Comparison of ENCODE assay signal across 9 mouse cellular contexts in genomic region chr2:127453764-127454163, GRCm38 (mm10). TPM values are rescaled to one million over a fixed set of nuclear protein-coding genes. Genes with fewer than 3 reads are reported as not detected.
DNase-seq lines count a peak whose midpoint lies in the region; ATAC-seq lines count a peak whose summit lies in the region.
"Had no signal": no experiment of that assay in that cellular context is flagged by ENCODE, and none has a peak within 500 bp of the region (broad histone marks: within the 10 kb centered on the region; RNA-seq: fewer than 3 reads in every experiment).

No protein-coding gene starts in this region.

- H3K27me3 ChIP-seq in heart, embryonic 12.5 days (replicated peaks): peaks cover 36% of the 10 kb centered on the region

- peak; percentile 68 to 88 for DNase-seq in heart, adult 18-20 months
- DNase-seq in WW6 (ENCODE audit: low read depth, low spot score): peak; percentile 33
- DNase-seq in cerebellum, postnatal 25 days: peak; percentile 80 to 87
- peak; percentile 40 to 57 for DNase-seq in gastrocnemius, postnatal 4 days (ENCODE audit: low spot score in 2 of 2)
- peak; percentile 83 to 85 for DNase-seq in layer of hippocampus, postnatal 10 days (ENCODE audit: low spot score in 2 of 2)
- peak; percentile 80 for DNase-seq in mesoderm, embryonic 11.5 days (ENCODE audit: low read depth, low spot score)
- peak; percentile 66 to 78 for DNase-seq in spleen, postnatal 10 days (ENCODE audit: low spot score in 2 of 2)

- WGBS in heart, embryonic 12.5 days: 5% methylated on average over 5 of the region's 5 CpGs

- no peak overlapping the region for H3K4me3 ChIP-seq in heart, embryonic 12.5 days
- H3K4me3 ChIP-seq: neural tube, embryonic 13.5 days had no signal

- no peak for ATAC-seq in heart, embryonic 12.5 days (ENCODE audit: insufficient number of reproducible peaks, low FRiP score)

- peaks cover 23% of the 10 kb centered on the region for H3K4me1 ChIP-seq in heart, embryonic 12.5 days (replicated peaks)
- H3K4me1 ChIP-seq: neural tube, embryonic 13.5 days had no signal

- H3K9me3 ChIP-seq in heart, embryonic 12.5 days (replicated peaks): no peaks in the 10 kb centered on the region
- H3K9me3 ChIP-seq: neural tube, embryonic 13.5 days had no signal

- H3K36me3 ChIP-seq in heart, embryonic 12.5 days: no peaks in the 10 kb centered on the region
- H3K36me3 ChIP-seq: neural tube, embryonic 13.5 days had no signal

- no peak overlapping the region for H3K27ac ChIP-seq in heart, embryonic 12.5 days (ENCODE audit: poor library complexity, severe bottlenecking)
- H3K27ac ChIP-seq: neural tube, embryonic 13.5 days had no signal

- H3K4me2 ChIP-seq in heart, embryonic 12.5 days: no peak overlapping the region
- H3K4me2 ChIP-seq: neural tube, embryonic 13.5 days had no signal

- no peak overlapping the region for H3K9ac ChIP-seq in heart, embryonic 12.5 days
- H3K9ac ChIP-seq: neural tube, embryonic 13.5 days had no signal

RNA-seq across cellular contexts. Expression of gene Fahd2a, which starts 9.4 kb away (rescaled TPM):
- total RNA-seq in heart, adult 18-20 months (2021): 10 to 100 TPM; 48.1 to 52.5 TPM
- 26.2 and 29.0 TPM in 2 replicates for polyA plus RNA-seq in heart, embryonic 12.5 days (2016; fragmentation: Nextera tagmentation; extraction: Ambion mirVana)
- 10 to 100 TPM; 11.2 to 13.2 TPM for total RNA-seq in gastrocnemius, postnatal 4 days (2021)
- total RNA-seq in layer of hippocampus, postnatal 10 days (2021): 10 to 100 TPM; 11.5 to 17.6 TPM

RNA-seq across cellular contexts. Expression of gene Gpat2, which starts 28.8 kb away (rescaled TPM):
- total RNA-seq in heart, adult 18-20 months (2021): not detected
- polyA plus RNA-seq in heart, embryonic 12.5 days (2016; fragmentation: Nextera tagmentation; extraction: Ambion mirVana): 0.44 and 0.45 TPM in 2 replicates
- total RNA-seq in gastrocnemius, postnatal 4 days (2021): under 1 TPM; 0.10 to 0.17 TPM
- total RNA-seq in layer of hippocampus, postnatal 10 days (2021): not detected

Comparison
In these comparisons a context has a peak if more than half of its experiments do, and no peak if none do; other contexts are left out.
1. DNase-seq: peak in every context shown above with its lines; median percentile 84 in layer of hippocampus, postnatal 10 days; 84 in cerebellum, postnatal 25 days; 80 in mesoderm, embryonic 11.5 days; 78 in heart, adult 18-20 months; 72 in spleen, postnatal 10 days; 48 in gastrocnemius, postnatal 4 days; 33 in WW6.